Mouse (Mus musculus) heart, adult 2 months (tissue): ENCODE measurements around the gene Doc2b. TPM values are rescaled to one million over a fixed set of nuclear protein-coding genes. Genes with fewer than 3 reads are reported as not detected.

Experiments
- DNase-seq, 2 experiments: peaks; one replicate each; pipeline ENCODE4 v3.0.0; 2021
- H3K27ac ChIP-seq: fragments of 200-600 bp; 2 replicates; pipeline ENCODE4 v1.8.1; 2022
- H3K27me3 ChIP-seq: fragments of 200-500 bp; 2 replicates; pipeline ENCODE4 v1.6.1; 2012; ENCODE audit warnings: mild to moderate bottlenecking, low read length, inconsistent platforms, mixed read lengths; ENCODE audit not compliant: control insufficient read depth, insufficient read depth
- H3K36me3 ChIP-seq: fragments of 200-500 bp; 2 replicates; pipeline ENCODE4 v1.6.1; 2012; ENCODE audit warnings: low read length, inconsistent platforms; ENCODE audit not compliant: control insufficient read depth, insufficient read depth
- H3K4me1 ChIP-seq: fragments of 200-500 bp; 2 replicates; pipeline ENCODE4 v1.6.1; 2011; ENCODE audit warnings: low read length; ENCODE audit not compliant: control insufficient read depth, insufficient read depth
- H3K4me3 ChIP-seq: fragments of 200-600 bp; 2 replicates; pipeline ENCODE4 v1.8.1; 2022
- H3K79me2 ChIP-seq: fragments of 200-500 bp; replicated peaks from 2 replicates; pipeline ENCODE4 v1.6.1; 2012; ENCODE audit warnings: mild to moderate bottlenecking, inconsistent platforms, low read length, moderate library complexity, mixed read lengths; ENCODE audit not compliant: control insufficient read depth, insufficient read depth
- H3K9ac ChIP-seq: fragments of 200-500 bp; 2 replicates; pipeline ENCODE4 v1.6.1; 2012; ENCODE audit warnings: low read depth, mild to moderate bottlenecking, control low read depth, inconsistent platforms, low read length, mixed read lengths
- CTCF ChIP-seq: fragments of 200-600 bp; IDR thresholded peaks from 2 replicates; pipeline ENCODE4 v1.8.1; 2022; ENCODE audit warnings: antibody characterized with exemption, mild to moderate bottlenecking, moderate library complexity
- EP300 ChIP-seq: fragments of 200-500 bp; IDR thresholded peaks from 2 replicates; pipeline ENCODE4 v1.6.1; 2011; ENCODE audit warnings: low read depth, low read length, control low read depth; ENCODE audit not compliant: insufficient read depth
- POLR2A ChIP-seq: fragments of 200-500 bp; IDR thresholded peaks from 2 replicates; pipeline ENCODE4 v1.6.1; 2011; ENCODE audit warnings: mild to moderate bottlenecking, low read depth, low read length, control low read depth; ENCODE audit not compliant: insufficient read depth
- WGBS: fragments of 180-500 bp; shearing (Covaris S2); methylation state at CpG from one replicate; pipeline ENCODE4 v1.1.7; 2018; 5-methylcytosine and 5-hydroxymethylcytosine counted together
- intact Hi-C: fragments of 180-260 bp; cut with DNase I; formaldehyde crosslinking; loops from one replicate; pipeline ENCODE4 v1.15.1; 2025
- polyA plus RNA-seq: library from polyadenylated mRNA; depleted of rRNA; stranded (reverse); fragments of >200 nt; gene quantifications from 2 replicates; pipeline ENCODE4 v1.2.3, GENCODE M21; 2012
- total RNA-seq, 2 experiments: library from RNA; stranded (reverse); gene quantifications; 2 replicates each; pipeline ENCODE4 v1.2.3; 2021

Gene Doc2b
- total and polyA plus RNA-seq, 3 experiments: 0.14 to 0.61 (median 0.52) TPM

DNA sequence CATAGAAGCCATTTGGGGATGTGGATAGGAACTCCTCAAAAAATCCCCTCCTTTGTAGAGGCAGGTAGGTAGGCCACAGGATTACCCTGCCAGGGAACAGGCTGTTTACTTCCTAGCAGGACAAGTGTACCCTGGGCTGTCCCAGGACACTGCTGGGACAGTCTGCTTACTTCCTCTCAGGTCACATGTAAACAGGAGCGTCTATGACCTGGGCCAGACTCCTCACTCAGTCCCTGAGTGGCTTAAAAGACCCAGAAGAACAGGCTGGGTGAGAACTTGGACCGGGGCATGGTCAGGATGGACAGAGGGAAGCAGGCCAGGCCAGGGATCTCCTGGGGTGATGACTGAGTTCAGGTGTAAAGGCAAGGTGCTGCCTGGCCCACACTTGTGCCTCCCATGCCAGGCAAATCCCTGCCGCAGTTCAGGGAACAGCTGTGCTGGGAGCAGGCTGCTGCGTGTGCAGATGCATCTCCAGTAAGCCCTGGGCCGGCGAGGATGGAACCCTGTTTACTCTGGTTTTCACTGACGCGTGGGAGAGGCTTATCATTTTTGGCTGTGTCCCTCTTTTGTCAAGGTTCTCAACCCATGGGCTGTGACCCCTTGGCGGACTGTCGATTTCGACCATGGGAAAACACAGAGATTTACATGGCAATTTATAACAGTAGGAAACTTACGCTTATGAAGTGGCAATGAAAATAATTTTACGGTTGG, 842 bp upstream of the Doc2b start:
- no peak overlapping the region for H3K4me3 ChIP-seq
- intact Hi-C loops: no loop called here
- WGBS: 69% methylated on average over 13 of the region's 13 CpGs
- no peak overlapping the region for H3K27ac ChIP-seq
- no peak overlapping the region for H3K9ac ChIP-seq
- H3K27me3 ChIP-seq: peaks cover 4% of the 10 kb centered on the region
- H3K36me3 ChIP-seq: no peaks in the 10 kb centered on the region
- 0 out of 2 replicates have a peak, but pooled peaks have one; percentile 18 for TF ChIP-seq EP300
- no peak for TF ChIP-seq POLR2A
- no peaks in the 10 kb centered on the region for H3K79me2 ChIP-seq
- no peaks in the 10 kb centered on the region; the same call in 1 of the 2 replicates for H3K4me1 ChIP-seq
- DNase-seq: peak in 1 of 2 experiments; percentile 9

DNA sequence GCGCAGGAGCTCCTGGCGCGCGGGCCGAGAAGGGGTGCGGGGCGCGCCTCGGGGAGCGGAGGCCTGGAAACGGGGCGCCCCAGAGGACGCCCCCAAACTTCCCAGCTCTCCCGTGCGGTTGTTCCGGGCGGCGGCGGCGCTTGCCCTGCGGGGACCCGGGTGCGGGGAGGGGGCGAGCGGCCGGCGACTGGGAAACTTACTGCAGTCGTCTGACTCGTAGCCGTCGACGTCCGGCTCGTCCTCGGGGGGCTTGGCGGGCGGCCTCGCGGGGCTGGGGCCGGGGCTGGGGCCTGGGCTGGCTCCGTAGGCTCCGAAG, 570 bp downstream of the Doc2b start:
- Histone ChIP-seq H3K4me1 (no peaks in the 10 kb centered on the region; the same call in 1 of the 2 replicates), H3K4me3 (peak overlapping the region; percentile 43), H3K79me2 (no peaks in the 10 kb centered on the region), H3K9ac (peak overlapping the region; percentile 6; the same call in 1 of the 2 replicates), H3K36me3 (no peaks in the 10 kb centered on the region), H3K27me3 (peaks cover 4% of the 10 kb centered on the region), H3K27ac (no peak overlapping the region)
- intact Hi-C loops: no loop called here
- TF ChIP-seq EP300 (no peak), POLR2A (no peak), CTCF (no peak)
- DNase-seq: peak in 1 of 2 experiments; percentile 52
- WGBS: 3% methylated on average over 42 of the region's 42 CpGs

- H3K79me2 ChIP-seq: no peaks in the 10 kb centered on the region
- peak overlapping the region; percentile 43 for H3K4me3 ChIP-seq
- peaks cover 4% of the 10 kb centered on the region for H3K27me3 ChIP-seq
- no peak for TF ChIP-seq EP300
- TF ChIP-seq CTCF: no peak
- no peak for TF ChIP-seq POLR2A
- WGBS: 15% methylated on average over 45 of the region's 45 CpGs
- intact Hi-C loops: no loop called here
- H3K27ac ChIP-seq: no peak overlapping the region
- H3K4me1 ChIP-seq: no peaks in the 10 kb centered on the region; the same call in 1 of the 2 replicates
- DNase-seq: peak in 1 of 2 experiments; percentile 16
- no peaks in the 10 kb centered on the region for H3K36me3 ChIP-seq
- H3K9ac ChIP-seq: peak overlapping the region; percentile 6; the same call in 1 of the 2 replicates
These were observed 1.1 kb downstream of the Doc2b start for GRCm38 (mm10) chr11:75794602-75795320.

GRCm38 (mm10) chr11:75793351-75793750, 2.5 kb downstream of the Doc2b start:
- intact Hi-C loops: no loop called here
- Histone ChIP-seq H3K79me2 (no peaks in the 10 kb centered on the region), H3K27ac (no peak overlapping the region), H3K9ac (no peak overlapping the region), H3K4me1 (no peaks in the 10 kb centered on the region; the same call in 1 of the 2 replicates), H3K36me3 (no peaks in the 10 kb centered on the region), H3K4me3 (no peak overlapping the region), H3K27me3 (peaks cover 4% of the 10 kb centered on the region)
- TF ChIP-seq CTCF (no peak), EP300 (no peak), POLR2A (no peak)
- DNase-seq: no peak
- WGBS: 87% methylated on average over 5 of the region's 5 CpGs

DNA sequence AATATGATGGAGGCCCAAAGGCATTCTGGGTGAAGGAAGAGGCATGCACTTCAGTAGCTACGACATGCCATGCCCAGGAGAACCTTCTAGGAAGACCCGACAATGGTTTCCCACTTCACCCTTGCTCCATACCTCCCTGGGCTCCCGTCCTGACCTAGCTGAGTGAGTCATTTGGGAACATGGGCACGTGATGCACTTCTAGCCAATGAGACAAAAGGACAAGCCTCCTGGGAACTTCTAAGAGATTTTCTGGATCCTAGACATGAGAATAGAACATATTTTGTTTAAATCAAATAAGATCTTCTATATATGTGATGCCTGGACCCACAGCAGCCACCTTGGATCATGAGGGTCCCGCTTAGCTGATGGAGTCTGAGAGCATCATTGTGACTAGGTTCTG, 3.3 kb downstream of the Doc2b start:
- intact Hi-C loops: no loop called here
- Histone ChIP-seq H3K27me3 (peaks cover 4% of the 10 kb centered on the region), H3K36me3 (no peaks in the 10 kb centered on the region), H3K4me1 (no peaks in the 10 kb centered on the region; the same call in 1 of the 2 replicates), H3K9ac (no peak overlapping the region), H3K4me3 (no peak overlapping the region), H3K27ac (no peak overlapping the region), H3K79me2 (no peaks in the 10 kb centered on the region)
- DNase-seq: no peak
- 70% methylated on average over 5 of the region's 5 CpGs for WGBS
- TF ChIP-seq POLR2A: no peak
- TF ChIP-seq CTCF: no peak
- TF ChIP-seq EP300: no peak

DNA sequence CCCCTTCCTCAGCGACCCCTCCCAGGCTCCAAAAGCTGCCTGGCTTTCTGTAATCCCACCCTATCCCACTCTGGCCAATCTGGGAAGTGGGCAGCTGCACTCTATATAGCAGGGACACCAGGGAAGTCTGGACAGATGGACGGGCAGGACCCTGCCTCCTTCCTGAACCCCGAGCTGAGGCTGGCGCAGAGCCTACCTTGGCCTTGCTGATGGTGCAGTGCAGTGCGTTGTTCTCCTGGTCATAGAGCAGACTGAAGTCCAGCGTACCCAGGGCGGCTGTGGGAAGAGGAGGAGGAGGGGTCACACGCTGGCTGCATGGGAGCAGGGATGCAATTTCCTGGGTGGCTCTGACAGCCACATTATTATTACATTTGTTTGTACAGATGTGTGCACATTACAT, 10.0 kb downstream of the Doc2b start:
- intact Hi-C loops: no loop called here
- H3K9ac ChIP-seq: no peak overlapping the region

More for the DNA sequence above, 10.0 kb downstream of the Doc2b start:
- no peaks in the 10 kb centered on the region; the same call in 1 of the 2 replicates for H3K4me1 ChIP-seq
- WGBS: 73% methylated on average over 8 of the region's 8 CpGs
- H3K79me2 ChIP-seq: no peaks in the 10 kb centered on the region
- TF ChIP-seq EP300: no peak
- no peak for TF ChIP-seq CTCF
- TF ChIP-seq POLR2A: no peak
- no peak overlapping the region for H3K27ac ChIP-seq
- H3K4me3 ChIP-seq: no peak overlapping the region
- H3K27me3 ChIP-seq: no peaks in the 10 kb centered on the region
- DNase-seq: no peak
- no peaks in the 10 kb centered on the region for H3K36me3 ChIP-seq
